Mouse (Mus musculus): ENCODE data around the gene Reps1. TPM values are rescaled to one million over a fixed set of nuclear protein-coding genes. Genes with fewer than 3 reads are reported as not detected.

Gene Reps1
- polyA plus RNA-seq, 1 experiment from 2014 or later, result 18.3 TPM

DNA sequence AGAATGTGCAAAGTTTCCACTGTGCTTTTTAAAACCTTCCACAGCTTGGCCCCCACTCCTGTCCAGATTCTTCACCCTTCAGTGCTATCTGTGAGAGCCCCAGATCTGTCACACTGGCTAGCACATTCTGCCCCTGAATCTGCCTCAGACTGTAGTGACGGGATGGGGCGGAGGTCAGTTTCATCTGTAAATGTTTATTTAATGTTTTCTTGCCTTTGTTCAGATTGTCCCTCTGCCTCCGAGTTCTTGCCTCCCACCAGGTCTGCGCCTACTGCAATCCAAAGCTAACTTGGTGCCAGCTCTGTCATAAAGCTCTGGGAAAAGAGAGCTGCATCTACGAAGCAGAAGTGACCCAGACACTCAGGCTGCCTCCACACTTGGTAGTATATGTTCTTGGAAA is 18.8 kb upstream of the Reps1 start:
- Histone ChIP-seq H3K4me2 (no peak overlapping the region), H3K9me3 (no peaks in the 10 kb centered on the region), H3K9ac (no peak overlapping the region), H3K4me3 (no peak overlapping the region), H3K27me3 (no peaks in the 10 kb centered on the region), H3K36me3 (no peaks in the 10 kb centered on the region), H3K4me1 (replicated peaks) (no peaks in the 10 kb centered on the region), H3K27ac (no peak overlapping the region)
- no peak for ATAC-seq (ENCODE audit: low FRiP score)
- 84% methylated on average over 5 of the region's 5 CpGs for WGBS

GRCm38 (mm10) chr10:18046380-18046779 is 9.3 kb upstream of the Reps1 start:
- H3K9ac ChIP-seq, result no peak overlapping the region
- no peaks in the 10 kb centered on the region for H3K4me1 ChIP-seq (replicated peaks)
- H3K27ac ChIP-seq, result no peak overlapping the region
- H3K4me2 ChIP-seq, result no peak overlapping the region
- no peaks in the 10 kb centered on the region for H3K9me3 ChIP-seq
- H3K4me3 ChIP-seq, result no peak overlapping the region
- H3K27me3 ChIP-seq, result no peaks in the 10 kb centered on the region
- H3K36me3 ChIP-seq, result no peaks in the 10 kb centered on the region
- no peak for ATAC-seq (ENCODE audit: low FRiP score)

- H3K9ac ChIP-seq, result no peak overlapping the region
- no peak for ATAC-seq (ENCODE audit: low FRiP score)
- H3K4me3 ChIP-seq, result no peak overlapping the region
- 72% methylated on average over 10 of the region's 10 CpGs for WGBS
- H3K4me1 ChIP-seq (replicated peaks), result no peaks in the 10 kb centered on the region
- H3K9me3 ChIP-seq, result no peaks in the 10 kb centered on the region
- H3K4me2 ChIP-seq, result no peak overlapping the region
- no peaks in the 10 kb centered on the region for H3K36me3 ChIP-seq
- H3K27me3 ChIP-seq, result no peaks in the 10 kb centered on the region
- H3K27ac ChIP-seq, result no peak overlapping the region
Measured at GRCm38 (mm10) chr10:18047380-18048146, 8.1 kb upstream of the Reps1 start.

DNA sequence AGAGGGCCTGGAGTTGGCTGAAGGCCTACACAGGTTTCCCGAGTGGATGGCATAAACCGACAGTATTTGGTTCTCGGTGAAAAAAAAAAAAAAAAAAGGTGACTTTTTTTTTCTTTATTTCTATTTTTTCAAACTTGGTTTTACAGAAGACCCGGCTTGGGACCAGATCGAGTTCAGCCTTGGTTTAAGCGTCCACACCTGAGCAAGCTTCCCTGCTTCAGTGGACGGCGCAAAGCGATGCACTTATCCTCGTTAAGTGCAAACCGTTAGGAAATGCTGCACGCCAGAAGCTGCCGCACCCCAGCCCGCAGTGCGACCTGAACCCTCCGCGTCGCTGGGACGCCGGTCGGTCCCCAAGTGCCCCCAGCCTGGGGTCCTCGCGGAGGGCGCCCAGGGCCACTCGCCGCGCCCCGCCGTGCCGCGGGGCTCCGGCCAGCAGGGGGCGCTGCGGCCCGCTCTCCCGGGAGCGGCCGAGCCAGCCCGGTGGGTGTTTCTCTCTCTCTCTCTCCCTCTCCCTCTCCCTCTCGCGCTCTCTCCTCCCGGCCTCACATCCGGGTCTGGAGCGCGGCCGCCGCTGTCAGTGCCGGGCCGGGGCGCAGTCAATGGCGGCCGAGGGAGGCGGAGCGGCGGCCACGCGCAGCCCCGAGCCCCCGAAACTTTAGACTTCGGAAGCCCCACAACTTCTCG is 509 bp upstream of the Reps1 start:
- H3K36me3 ChIP-seq, result no peaks in the 10 kb centered on the region
- peak; percentile 98 for ATAC-seq (ENCODE audit: low FRiP score)
- peak overlapping the region; percentile 63 for H3K4me2 ChIP-seq
- 3% methylated on average over 61 of the region's 61 CpGs for WGBS
- no peaks in the 10 kb centered on the region for H3K27me3 ChIP-seq
- H3K4me3 ChIP-seq, result peak overlapping the region; percentile 98
- no peaks in the 10 kb centered on the region for H3K9me3 ChIP-seq
- H3K4me1 ChIP-seq (replicated peaks), result peaks cover 33% of the 10 kb centered on the region
- peak overlapping the region; percentile 97 for H3K27ac ChIP-seq
- H3K9ac ChIP-seq, result peak overlapping the region; percentile 97

DNA sequence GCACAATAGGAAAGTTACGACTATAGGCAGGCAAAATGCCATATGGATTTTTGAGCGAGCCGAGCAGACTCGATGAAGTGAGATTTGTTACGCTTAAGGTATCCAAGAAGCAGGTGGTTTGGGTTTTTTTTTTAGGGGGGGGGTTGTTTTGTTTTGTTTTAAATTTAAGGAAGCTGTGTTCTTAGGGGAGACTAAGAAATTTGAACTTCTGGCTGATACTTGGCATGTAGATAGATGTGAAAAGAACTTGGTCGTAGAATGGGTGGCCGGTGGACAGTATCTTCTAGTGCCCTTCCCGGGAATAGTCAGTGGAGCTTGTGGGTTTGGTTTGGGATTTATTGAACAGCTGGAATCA is 707 bp downstream of the Reps1 start:
- Histone ChIP-seq H3K9me3 (no peaks in the 10 kb centered on the region), H3K27ac (peak overlapping the region; percentile 97), H3K4me1 (replicated peaks) (peaks cover 33% of the 10 kb centered on the region), H3K4me2 (peak overlapping the region; percentile 63), H3K36me3 (no peaks in the 10 kb centered on the region), H3K27me3 (no peaks in the 10 kb centered on the region), H3K9ac (peak overlapping the region; percentile 97), H3K4me3 (peak overlapping the region; percentile 98)
- under 1% methylated on average over 8 of the region's 8 CpGs for WGBS
- no peak for ATAC-seq (ENCODE audit: low FRiP score)

DNA sequence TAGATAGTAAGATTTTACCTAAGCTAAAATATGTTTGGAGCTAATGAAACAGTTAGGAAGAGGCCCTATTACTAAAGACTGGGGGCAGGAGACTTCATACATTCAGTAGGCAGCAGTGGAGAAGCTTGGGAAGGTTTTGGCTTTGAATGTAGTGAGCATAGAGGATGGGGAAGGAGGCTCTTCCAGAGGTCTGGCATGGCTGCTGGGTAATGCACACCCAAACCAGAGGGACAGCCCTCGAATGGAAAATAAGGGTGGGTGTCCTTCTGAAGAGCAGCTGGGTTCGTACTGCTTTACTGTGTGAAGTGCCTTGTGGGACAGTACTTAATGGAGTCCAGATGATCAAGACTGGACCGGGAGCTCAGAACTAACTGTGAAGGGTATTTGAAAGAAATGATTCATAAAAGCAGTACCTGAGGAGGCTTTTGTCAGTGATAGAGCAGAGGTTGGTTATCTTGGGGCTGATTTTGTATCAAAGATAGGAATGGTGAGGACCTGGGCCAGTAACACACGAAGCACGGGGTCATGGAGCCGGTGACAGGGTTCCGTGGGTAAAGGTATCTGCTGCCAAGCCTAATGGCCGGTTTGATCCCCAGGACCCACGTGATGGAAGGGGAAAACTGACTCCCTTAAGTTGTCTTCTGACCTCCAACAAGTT is 3.1 kb downstream of the Reps1 start:
- ATAC-seq (ENCODE audit: low FRiP score), result no peak
- H3K4me2 ChIP-seq, result no peak overlapping the region
- no peaks in the 10 kb centered on the region for H3K27me3 ChIP-seq
- no peaks in the 10 kb centered on the region for H3K36me3 ChIP-seq
- no peak overlapping the region for H3K27ac ChIP-seq
- H3K4me1 ChIP-seq (replicated peaks), result peaks cover 33% of the 10 kb centered on the region
- 93% methylated on average over 9 of the region's 9 CpGs for WGBS
- H3K9me3 ChIP-seq, result no peaks in the 10 kb centered on the region
- no peak overlapping the region for H3K4me3 ChIP-seq
- H3K9ac ChIP-seq, result no peak overlapping the region

DNA sequence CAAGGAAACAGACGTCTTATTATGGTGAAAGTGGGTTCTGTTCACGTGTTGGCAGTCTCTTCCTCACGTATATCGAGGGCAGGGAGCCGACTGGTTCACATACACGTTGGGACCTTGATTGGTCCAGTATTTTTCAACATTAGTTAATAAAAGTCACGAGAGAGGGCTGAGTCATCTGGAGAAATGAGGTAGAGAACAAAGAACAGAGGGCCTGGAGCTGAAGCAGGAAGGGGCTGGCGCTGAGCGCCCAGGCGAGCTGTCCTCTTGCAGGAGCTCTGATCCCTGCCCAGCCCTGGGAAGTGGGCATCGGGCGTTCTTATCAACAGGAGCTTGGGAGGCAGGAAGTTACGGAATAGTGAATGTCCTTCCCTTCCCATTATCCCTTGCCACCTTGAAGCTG is 4.1 kb downstream of the Reps1 start:
- Histone ChIP-seq H3K9me3 (no peaks in the 10 kb centered on the region), H3K27ac (no peak overlapping the region), H3K27me3 (no peaks in the 10 kb centered on the region), H3K4me3 (no peak overlapping the region), H3K9ac (no peak overlapping the region), H3K4me1 (replicated peaks) (peaks cover 35% of the 10 kb centered on the region), H3K4me2 (no peak overlapping the region), H3K36me3 (no peaks in the 10 kb centered on the region)
- ATAC-seq (ENCODE audit: low FRiP score), result no peak
- WGBS, result 89% methylated on average over 13 of the region's 13 CpGs

DNA sequence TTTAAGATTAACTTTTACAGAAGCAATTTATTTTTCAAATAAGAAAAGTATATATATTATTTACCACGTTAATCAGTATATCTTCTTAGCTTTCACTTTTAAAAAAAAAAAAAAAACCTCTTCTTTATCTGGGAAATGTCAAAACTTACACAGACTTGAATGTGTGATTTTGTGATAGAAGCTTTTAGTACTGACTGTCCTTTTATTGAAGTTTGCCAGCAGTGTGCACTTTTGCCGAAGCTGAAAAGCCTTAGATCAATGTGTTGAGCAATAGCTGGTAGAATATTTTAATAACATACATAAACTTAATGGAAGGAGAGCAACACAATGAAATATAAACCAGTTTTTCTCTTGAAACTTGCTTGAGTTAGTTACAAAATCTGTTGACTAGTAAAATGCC is 5.1 kb downstream of the Reps1 start:
- 89% methylated on average over 2 of the region's 2 CpGs for WGBS
- H3K36me3 ChIP-seq, result no peaks in the 10 kb centered on the region
- ATAC-seq (ENCODE audit: low FRiP score), result no peak
- no peaks in the 10 kb centered on the region for H3K9me3 ChIP-seq
- H3K4me3 ChIP-seq, result no peak overlapping the region
- H3K9ac ChIP-seq, result no peak overlapping the region
- no peak overlapping the region for H3K27ac ChIP-seq
- H3K27me3 ChIP-seq, result no peaks in the 10 kb centered on the region
- no peak overlapping the region for H3K4me2 ChIP-seq
- peaks cover 39% of the 10 kb centered on the region for H3K4me1 ChIP-seq (replicated peaks)

DNA sequence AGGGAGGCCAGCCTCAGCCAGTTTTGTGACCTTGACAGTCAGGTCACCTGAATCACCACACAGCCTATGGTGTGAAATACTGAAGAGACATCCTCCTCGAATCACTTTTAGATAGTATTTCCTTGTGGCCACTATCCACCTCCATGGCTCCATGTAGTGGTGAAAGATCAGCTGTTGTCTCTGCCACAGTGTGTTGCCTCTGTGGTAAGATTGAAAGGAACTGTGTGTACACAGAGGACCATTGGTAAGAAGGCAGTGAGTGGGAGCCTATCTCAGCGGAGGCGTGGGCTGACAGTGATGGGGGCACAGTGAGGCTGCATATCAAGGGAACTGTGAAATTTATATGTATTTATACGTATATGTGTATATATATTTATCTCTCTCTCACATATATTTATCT is 5.9 kb downstream of the Reps1 start:
- ATAC-seq (ENCODE audit: low FRiP score), result no peak
- H3K4me1 ChIP-seq (replicated peaks), result peaks cover 39% of the 10 kb centered on the region
- no peak overlapping the region for H3K4me3 ChIP-seq
- no peak overlapping the region for H3K4me2 ChIP-seq
- H3K9ac ChIP-seq, result no peak overlapping the region
- WGBS, result 91% methylated on average over 4 of the region's 4 CpGs
- H3K36me3 ChIP-seq, result no peaks in the 10 kb centered on the region
- H3K27ac ChIP-seq, result no peak overlapping the region
- H3K9me3 ChIP-seq, result no peaks in the 10 kb centered on the region
- H3K27me3 ChIP-seq, result no peaks in the 10 kb centered on the region

DNA sequence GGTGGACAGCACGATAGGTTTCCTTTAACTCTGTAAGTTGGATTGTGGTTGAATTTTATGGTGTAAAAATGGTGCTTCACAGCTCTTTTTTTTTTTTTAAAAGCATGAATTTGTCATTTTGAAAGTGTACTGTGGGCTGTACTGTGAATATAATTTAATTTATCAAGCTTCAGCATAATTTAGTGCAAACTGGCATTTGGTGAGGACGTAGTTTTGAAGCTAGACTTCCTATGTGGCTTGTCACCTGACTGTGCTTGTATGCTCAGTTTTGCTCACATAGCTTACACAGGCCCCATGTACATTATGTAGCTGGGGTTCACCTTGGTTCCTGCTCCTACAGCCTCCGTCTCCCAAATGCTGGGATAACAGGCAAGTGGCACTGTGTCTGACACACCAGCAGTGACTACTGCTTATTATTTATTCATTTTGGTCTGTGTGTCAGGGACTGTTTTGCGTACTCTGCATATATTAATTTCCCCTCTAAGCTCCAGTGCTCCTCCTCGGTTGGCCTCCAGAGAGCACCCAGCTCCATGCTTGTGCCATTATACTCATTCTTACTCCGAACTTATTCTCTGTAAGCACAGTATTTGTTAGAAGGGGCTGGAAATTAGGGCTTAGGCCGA is 9.1 kb downstream of the Reps1 start:
- Histone ChIP-seq H3K27me3 (no peaks in the 10 kb centered on the region), H3K27ac (no peak overlapping the region), H3K9ac (no peak overlapping the region), H3K9me3 (no peaks in the 10 kb centered on the region), H3K4me3 (no peak overlapping the region), H3K36me3 (no peaks in the 10 kb centered on the region), H3K4me2 (no peak overlapping the region), H3K4me1 (replicated peaks) (peaks cover 35% of the 10 kb centered on the region)
- WGBS, result 74% methylated on average over 7 of the region's 7 CpGs
- no peak for ATAC-seq (ENCODE audit: low FRiP score)

DNA sequence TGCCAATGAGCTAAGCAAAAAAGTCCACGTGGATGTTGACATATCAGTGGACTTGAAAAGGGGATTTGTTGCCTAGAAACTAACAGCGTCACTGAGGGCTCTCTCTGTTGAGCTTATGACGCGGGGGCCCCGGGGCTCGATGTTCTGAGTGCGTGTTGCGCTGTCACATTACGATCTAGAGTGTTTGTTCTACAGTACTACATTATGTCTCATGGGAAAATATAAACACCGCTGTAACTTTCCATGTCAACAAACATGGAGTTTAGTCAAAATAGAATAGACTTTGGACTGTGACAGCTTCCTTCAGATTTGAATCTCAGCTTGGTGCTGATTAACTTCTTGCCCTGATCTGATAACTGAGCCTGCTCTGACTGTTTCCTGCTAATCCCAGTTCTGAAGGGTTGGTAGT is 10.4 kb downstream of the Reps1 start:
- 81% methylated on average over 10 of the region's 10 CpGs for WGBS
- Histone ChIP-seq H3K4me2 (no peak overlapping the region), H3K27ac (no peak overlapping the region), H3K9ac (no peak overlapping the region), H3K4me1 (replicated peaks) (peaks cover 45% of the 10 kb centered on the region), H3K9me3 (no peaks in the 10 kb centered on the region), H3K36me3 (no peaks in the 10 kb centered on the region), H3K27me3 (no peaks in the 10 kb centered on the region), H3K4me3 (no peak overlapping the region)
- ATAC-seq (ENCODE audit: low FRiP score), result no peak

GRCm38 (mm10) chr10:18067761-18068446 is 12.2 kb downstream of the Reps1 start:
- Histone ChIP-seq H3K4me2 (no peak overlapping the region), H3K4me1 (replicated peaks) (peaks cover 48% of the 10 kb centered on the region)
- WGBS, result 66% methylated on average over 10 of the region's 10 CpGs

More at GRCm38 (mm10) chr10:18067761-18068446, 12.2 kb downstream of the Reps1 start:
- no peak overlapping the region for H3K9ac ChIP-seq
- H3K4me3 ChIP-seq, result no peak overlapping the region
- H3K27ac ChIP-seq, result peak overlapping the region; percentile 3; the same call in 1 of the 2 replicates
- ATAC-seq (ENCODE audit: low FRiP score), result no peak
- no peaks in the 10 kb centered on the region for H3K27me3 ChIP-seq
- no peaks in the 10 kb centered on the region for H3K9me3 ChIP-seq
- no peaks in the 10 kb centered on the region for H3K36me3 ChIP-seq

Measured in hindbrain, embryonic 13.5 days (tissue).